Mouse (Mus musculus) urinary bladder, postnatal 10 days (tissue): ENCODE results near the gene Slc22a6.
A peak's percentile ranks its signal among the peaks of the same experiment; 100 is the strongest.

Source experiments
- DNase-seq: peaks from one replicate; pipeline ENCODE4 v3.0.0; 2022; ENCODE audit warnings: low spot score

The Slc22a6 gene

GRCm38 (mm10) chr19:8611358-8612123, 6.3 kb upstream of the Slc22a6 start:
- no peak for DNase-seq

GRCm38 (mm10) chr19:8613111-8613510, 4.7 kb upstream of the Slc22a6 start:
- no peak for DNase-seq

GRCm38 (mm10) chr19:8614343-8614742, 3.5 kb upstream of the Slc22a6 start:
- no peak for DNase-seq

- no peak for DNase-seq
These were observed 1.5 kb upstream of the Slc22a6 start for GRCm38 (mm10) chr19:8616314-8616713.

- no peak for DNase-seq
These were observed 3.3 kb downstream of the Slc22a6 start for GRCm38 (mm10) chr19:8621098-8621497.

- no peak for DNase-seq
These were observed 12.4 kb downstream of the Slc22a6 start for GRCm38 (mm10) chr19:8630249-8630648.

- DNase-seq = no peak
These were observed 13.0 kb downstream of the Slc22a6 start for GRCm38 (mm10) chr19:8630826-8631225.

- no peak for DNase-seq
These were observed 14.2 kb downstream of the Slc22a6 start for GRCm38 (mm10) chr19:8632029-8632428.

GRCm38 (mm10) chr19:8642086-8642485, 24.2 kb downstream of the Slc22a6 start:
- DNase-seq = no peak

GRCm38 (mm10) chr19:8646393-8646792, 28.6 kb downstream of the Slc22a6 start:
- no peak for DNase-seq

- DNase-seq = no peak
These were observed 38.0 kb downstream of the Slc22a6 start for GRCm38 (mm10) chr19:8655833-8656232.

GRCm38 (mm10) chr19:8656341-8656740, 38.5 kb downstream of the Slc22a6 start:
- no peak for DNase-seq

- no peak for DNase-seq
These were observed 44.0 kb downstream of the Slc22a6 start for GRCm38 (mm10) chr19:8661821-8662307.

GRCm38 (mm10) chr19:8662337-8662736, 44.5 kb downstream of the Slc22a6 start:
- DNase-seq = peak; percentile 14

GRCm38 (mm10) chr19:8663360-8663839, 45.6 kb downstream of the Slc22a6 start, which contains the start of gene Chrm1:
Chrm1 (plus strand) TSS chr19:8663789.
- no peak for DNase-seq

GRCm38 (mm10) chr19:8663911-8664421, 46.1 kb downstream of the Slc22a6 start:
- DNase-seq = no peak

- no peak for DNase-seq
These were observed 47.0 kb downstream of the Slc22a6 start for GRCm38 (mm10) chr19:8664859-8665258.

- DNase-seq = no peak
These were observed 47.9 kb downstream of the Slc22a6 start for GRCm38 (mm10) chr19:8665746-8666145.

GRCm38 (mm10) chr19:8672859-8673258, 55.0 kb downstream of the Slc22a6 start:
- no peak for DNase-seq

- no peak for DNase-seq
These were observed 55.7 kb downstream of the Slc22a6 start for GRCm38 (mm10) chr19:8673336-8674063.
